Mouse (Mus musculus) kidney, adult 2 months (tissue): ENCODE data around the gene Rapgefl1. TPM values are rescaled to one million over a fixed set of nuclear protein-coding genes. Genes with fewer than 3 reads are reported as not detected.

ENCODE experiments used
- DNase-seq: peaks from one replicate; pipeline ENCODE4 v3.0.0; 2021
- H3K27ac ChIP-seq: fragments of 200-500 bp; 2 replicates; pipeline ENCODE4 v1.5.1; 2012; ENCODE audit warnings: low read depth, low read length, control low read depth, inconsistent platforms; ENCODE audit not compliant: insufficient read depth
- H3K27me3 ChIP-seq: fragments of 200-500 bp; replicated peaks from 2 replicates; pipeline ENCODE4 v1.6.1; 2012; ENCODE audit warnings: mild to moderate bottlenecking, moderate library complexity, low read length, inconsistent platforms; ENCODE audit not compliant: control insufficient read depth, insufficient read depth
- H3K36me3 ChIP-seq: fragments of 200-500 bp; 2 replicates; pipeline ENCODE4 v1.6.1; 2012; ENCODE audit warnings: mild to moderate bottlenecking, moderate library complexity, low read length, inconsistent platforms; ENCODE audit not compliant: control insufficient read depth, insufficient read depth
- H3K4me1 ChIP-seq: fragments of 200-500 bp; 2 replicates; pipeline ENCODE4 v1.6.1; 2011; ENCODE audit warnings: low read length; ENCODE audit not compliant: control insufficient read depth, insufficient read depth
- H3K4me3 ChIP-seq: fragments of 200-500 bp; 2 replicates; pipeline ENCODE4 v1.5.1; 2011; ENCODE audit warnings: mild to moderate bottlenecking, low read depth, low read length, control low read depth; ENCODE audit not compliant: insufficient read depth
- CTCF ChIP-seq: fragments of 200-500 bp; conservative IDR thresholded peaks from 2 replicates; pipeline ENCODE4 v1.5.1; 2011; ENCODE audit warnings: low read depth, mild to moderate bottlenecking, control low read depth, low read length, moderate library complexity, mixed read lengths; ENCODE audit not compliant: insufficient read depth, insufficient read length
- POLR2A ChIP-seq: fragments of 200-500 bp; IDR thresholded peaks from one replicate; pipeline ENCODE4 v1.6.1; 2011; ENCODE audit warnings: low read depth, low read length, control low read depth
- WGBS: fragments of 180-500 bp; shearing (Covaris S2); methylation state at CpG from one replicate; pipeline ENCODE4 v1.1.7; 2018; 5-methylcytosine and 5-hydroxymethylcytosine counted together
- polyA plus RNA-seq: library from polyadenylated mRNA; depleted of rRNA; stranded (reverse); fragments of >200 nt; gene quantifications from 2 replicates; pipeline ENCODE4 v1.2.3, GENCODE M21; 2012

Rapgefl1 gene
- polyA plus RNA-seq, 1 experiment, result 4.2 TPM

GRCm38 (mm10) chr11:98790631-98791205 is 45.9 kb upstream of the Rapgefl1 start:
- H3K27ac ChIP-seq, result no peak overlapping the region
- WGBS, result 88% methylated on average over 5 of the region's 5 CpGs
- no peak overlapping the region for H3K4me3 ChIP-seq
- peaks cover 11% of the 10 kb centered on the region; the same call in 1 of the 2 replicates for H3K4me1 ChIP-seq
- no peaks in the 10 kb centered on the region for H3K36me3 ChIP-seq
- H3K27me3 ChIP-seq, result no peaks in the 10 kb centered on the region
- no peak for TF ChIP-seq POLR2A
- TF ChIP-seq CTCF, result no peak
- DNase-seq, result no peak

- no peak overlapping the region for H3K27ac ChIP-seq
- H3K36me3 ChIP-seq, result no peaks in the 10 kb centered on the region
- no peak for DNase-seq
- 83% methylated on average over 1 of the region's 1 CpGs for WGBS
- H3K4me3 ChIP-seq, result no peak overlapping the region
- H3K4me1 ChIP-seq, result peaks cover 6% of the 10 kb centered on the region; the same call in 1 of the 2 replicates
- TF ChIP-seq POLR2A (no peak), CTCF (no peak)
- no peaks in the 10 kb centered on the region for H3K27me3 ChIP-seq
These were observed 45.1 kb upstream of the Rapgefl1 start for GRCm38 (mm10) chr11:98791448-98791847.

- no peak overlapping the region for H3K4me3 ChIP-seq
- H3K27ac ChIP-seq, result no peak overlapping the region
- WGBS, result 28% methylated on average over 4 of the region's 4 CpGs
- DNase-seq, result no peak
- H3K27me3 ChIP-seq, result no peaks in the 10 kb centered on the region
- H3K36me3 ChIP-seq, result no peaks in the 10 kb centered on the region
- no peak for TF ChIP-seq CTCF
- no peak for TF ChIP-seq POLR2A
- peaks cover 6% of the 10 kb centered on the region; the same call in 1 of the 2 replicates for H3K4me1 ChIP-seq
These were observed 44.5 kb upstream of the Rapgefl1 start for GRCm38 (mm10) chr11:98792081-98792480.

GRCm38 (mm10) chr11:98794469-98795014 is 42.0 kb upstream of the Rapgefl1 start:
- no peaks in the 10 kb centered on the region for H3K36me3 ChIP-seq
- WGBS, result 1% methylated on average over 29 of the region's 30 CpGs
- no peaks in the 10 kb centered on the region for H3K27me3 ChIP-seq
- peak overlapping the region; percentile 84 for H3K4me3 ChIP-seq
- peak; percentile 84 for DNase-seq
- TF ChIP-seq POLR2A (peak; percentile 52), CTCF (peak; percentile 38)
- peaks cover 12% of the 10 kb centered on the region for H3K4me1 ChIP-seq
- peak overlapping the region; percentile 98 for H3K27ac ChIP-seq

- WGBS, result 2% methylated on average over 81 of the region's 89 CpGs
- DNase-seq, result peak; percentile 94
- Histone ChIP-seq H3K27me3 (no peaks in the 10 kb centered on the region), H3K27ac (peak within 1 kb of the TSS; percentile 98), H3K36me3 (peaks cover 3% of the 10 kb centered on the region), H3K4me3 (peak within 1 kb of the TSS; percentile 84), H3K4me1 (peaks cover 12% of the 10 kb centered on the region)
- TF ChIP-seq CTCF, result no peak
- TF ChIP-seq POLR2A, result no peak
These were observed 41.4 kb upstream of the Rapgefl1 start, which contains the start of gene Msl1 for GRCm38 (mm10) chr11:98795015-98795713. Gene Msl1, plus strand, starts transcription at chr11:98795516.

- Histone ChIP-seq H3K27ac (peak overlapping the region; percentile 77), H3K4me3 (peak overlapping the region; percentile 84), H3K27me3 (no peaks in the 10 kb centered on the region), H3K4me1 (peaks cover 12% of the 10 kb centered on the region), H3K36me3 (peaks cover 3% of the 10 kb centered on the region)
- 1% methylated on average over 72 of the region's 74 CpGs for WGBS
- TF ChIP-seq POLR2A, result no peak
- TF ChIP-seq CTCF, result no peak
- DNase-seq, result peak; percentile 66
These were observed 40.7 kb upstream of the Rapgefl1 start for GRCm38 (mm10) chr11:98795714-98796514.
